Mouse (Mus musculus) liver, adult 2 months (tissue): ENCODE data around the gene Msantd3. TPM values are rescaled to one million over a fixed set of nuclear protein-coding genes. Genes with fewer than 3 reads are reported as not detected.
A peak's percentile ranks its signal among the peaks of the same experiment; 100 is the strongest.

Source experiments
- DNase-seq: peaks from one replicate; pipeline ENCODE4 v3.0.0-alpha.2; 2011; ENCODE audit warnings: low read depth, low spot score; ENCODE audit errors: extremely low read depth
- H3K27ac ChIP-seq: fragments of 200-500 bp; replicated peaks from 2 replicates; pipeline ENCODE4 v1.5.1; 2012; ENCODE audit warnings: low read depth, mild to moderate bottlenecking, control low read depth, inconsistent platforms, low read length; ENCODE audit not compliant: insufficient read depth
- H3K27me3 ChIP-seq: fragments of 200-500 bp; 2 replicates; pipeline ENCODE4 v1.6.1; 2012; ENCODE audit warnings: mild to moderate bottlenecking, moderate library complexity, low read length, inconsistent platforms; ENCODE audit not compliant: control insufficient read depth, insufficient read depth
- H3K36me3 ChIP-seq: fragments of 200-500 bp; 2 replicates; pipeline ENCODE4 v1.6.1; 2012; ENCODE audit warnings: low read length, inconsistent platforms; ENCODE audit not compliant: control insufficient read depth, insufficient read depth
- H3K4me1 ChIP-seq: fragments of 200-500 bp; 2 replicates; pipeline ENCODE4 v1.6.1; 2011; ENCODE audit warnings: low read length; ENCODE audit not compliant: control insufficient read depth, insufficient read depth
- H3K4me3 ChIP-seq: fragments of 200-500 bp; 2 replicates; pipeline ENCODE4 v1.5.1; 2011; ENCODE audit warnings: low read depth, mild to moderate bottlenecking, control low read depth, low read length, moderate library complexity; ENCODE audit not compliant: insufficient read depth
- H3K79me2 ChIP-seq: fragments of 200-500 bp; 2 replicates; pipeline ENCODE4 v1.6.1; 2012; ENCODE audit warnings: inconsistent platforms, mild to moderate bottlenecking, low read length, moderate library complexity; ENCODE audit not compliant: control insufficient read depth, insufficient read depth
- H3K9ac ChIP-seq: fragments of 200-500 bp; 2 replicates; pipeline ENCODE4 v1.6.1; 2012; ENCODE audit warnings: low read depth, mild to moderate bottlenecking, control low read depth, inconsistent platforms, low read length
- CTCF ChIP-seq: fragments of 200-500 bp; IDR thresholded peaks from 2 replicates; pipeline ENCODE4 v1.5.1; 2011; ENCODE audit warnings: low read depth, low read length, control low read depth
- POLR2A ChIP-seq: fragments of 200-500 bp; IDR thresholded peaks from 2 replicates; pipeline ENCODE4 v1.6.1; 2011; ENCODE audit warnings: low read length, control low read depth; ENCODE audit not compliant: insufficient read depth; ENCODE audit errors: extremely low read depth
- WGBS: fragments of 180-500 bp; shearing (Covaris S2); methylation state at CpG from one replicate; pipeline ENCODE4 v1.1.7; 2018; 5-methylcytosine and 5-hydroxymethylcytosine counted together
- polyA plus RNA-seq: library from polyadenylated mRNA; depleted of rRNA; stranded (reverse); fragments of >200 nt; gene quantifications from 2 replicates; pipeline ENCODE4 v1.2.3, GENCODE M21; 2012
- total RNA-seq: library from RNA; depleted of rRNA; stranded (reverse); fragments of >200 nt; gene quantifications from 2 replicates; pipeline ENCODE4 v1.2.3, GENCODE M21; 2014

Msantd3 gene
- total and polyA plus RNA-seq, 2 experiments: 0.17 to 0.37 TPM

GRCm38 (mm10) chr4:48587526-48587925, 47.8 kb downstream of the Msantd3 start:
- no peaks in the 10 kb centered on the region for H3K79me2 ChIP-seq
- H3K4me3 ChIP-seq: no peak overlapping the region
- no peak overlapping the region for H3K9ac ChIP-seq
- H3K27ac ChIP-seq: no peak overlapping the region
- DNase-seq: no peak
- H3K36me3 ChIP-seq: no peaks in the 10 kb centered on the region
- H3K4me1 ChIP-seq: peaks cover 4% of the 10 kb centered on the region; the same call in 1 of the 2 replicates
- 97% methylated on average over 2 of the region's 2 CpGs for WGBS
- H3K27me3 ChIP-seq: peaks cover 19% of the 10 kb centered on the region
- no peak for TF ChIP-seq POLR2A
- TF ChIP-seq CTCF: no peak

GRCm38 (mm10) chr4:48588576-48588975, 48.8 kb downstream of the Msantd3 start:
- TF ChIP-seq POLR2A (no peak), CTCF (no peak)
- Histone ChIP-seq H3K4me3 (no peak overlapping the region), H3K4me1 (peaks cover 4% of the 10 kb centered on the region; the same call in 1 of the 2 replicates), H3K27ac (no peak overlapping the region), H3K27me3 (peaks cover 19% of the 10 kb centered on the region), H3K79me2 (no peaks in the 10 kb centered on the region), H3K36me3 (no peaks in the 10 kb centered on the region), H3K9ac (no peak overlapping the region)
- DNase-seq: no peak
- WGBS: 47% methylated on average over 9 of the region's 9 CpGs

GRCm38 (mm10) chr4:48590862-48591261, 51.1 kb downstream of the Msantd3 start:
- H3K27me3 ChIP-seq: peaks cover 6% of the 10 kb centered on the region; the same call in 1 of the 2 replicates
- H3K4me1 ChIP-seq: no peaks in the 10 kb centered on the region
- WGBS: 67% methylated on average over 7 of the region's 7 CpGs
- no peak overlapping the region for H3K9ac ChIP-seq
- H3K36me3 ChIP-seq: no peaks in the 10 kb centered on the region
- DNase-seq: peak; percentile 9
- TF ChIP-seq POLR2A (no peak), CTCF (no peak)
- no peaks in the 10 kb centered on the region for H3K79me2 ChIP-seq
- H3K27ac ChIP-seq: no peak overlapping the region
- no peak overlapping the region for H3K4me3 ChIP-seq

- no peaks in the 10 kb centered on the region for H3K4me1 ChIP-seq
- no peak for TF ChIP-seq CTCF
- no peak for TF ChIP-seq POLR2A
- H3K4me3 ChIP-seq: no peak overlapping the region
- no peak overlapping the region for H3K27ac ChIP-seq
- no peaks in the 10 kb centered on the region for H3K79me2 ChIP-seq
- no peak for DNase-seq
- H3K36me3 ChIP-seq: no peaks in the 10 kb centered on the region
- H3K9ac ChIP-seq: no peak overlapping the region
- 87% methylated on average over 3 of the region's 3 CpGs for WGBS
- H3K27me3 ChIP-seq: peaks cover 3% of the 10 kb centered on the region; the same call in 1 of the 2 replicates
These were observed 51.7 kb downstream of the Msantd3 start for GRCm38 (mm10) chr4:48591390-48591789.

GRCm38 (mm10) chr4:48592328-48592727, 52.6 kb downstream of the Msantd3 start:
- Histone ChIP-seq H3K36me3 (no peaks in the 10 kb centered on the region), H3K79me2 (no peaks in the 10 kb centered on the region)
- 74% methylated on average over 5 of the region's 5 CpGs for WGBS

GRCm38 (mm10) chr4:48592844-48593243, 53.1 kb downstream of the Msantd3 start:
- TF ChIP-seq CTCF (no peak), POLR2A (no peak)
- Histone ChIP-seq H3K4me1 (no peaks in the 10 kb centered on the region), H3K27me3 (peaks cover 3% of the 10 kb centered on the region; the same call in 1 of the 2 replicates), H3K36me3 (no peaks in the 10 kb centered on the region), H3K79me2 (no peaks in the 10 kb centered on the region), H3K9ac (no peak overlapping the region), H3K27ac (no peak overlapping the region), H3K4me3 (no peak overlapping the region)
- WGBS: 91% methylated on average over 7 of the region's 7 CpGs
- peak; percentile 6 for DNase-seq

More at GRCm38 (mm10) chr4:48592328-48592727, 52.6 kb downstream of the Msantd3 start:
- Histone ChIP-seq H3K4me3 (no peak overlapping the region), H3K27me3 (peaks cover 3% of the 10 kb centered on the region; the same call in 1 of the 2 replicates), H3K9ac (no peak overlapping the region), H3K4me1 (no peaks in the 10 kb centered on the region), H3K27ac (no peak overlapping the region)
- TF ChIP-seq CTCF: no peak
- TF ChIP-seq POLR2A: no peak
- DNase-seq: no peak
